Mouse (Mus musculus) neural tube, embryonic 15.5 days (tissue): ENCODE measurements around the gene Zfp799. TPM values are rescaled to one million over a fixed set of nuclear protein-coding genes. Genes with fewer than 3 reads are reported as not detected.
"Not testable (repeated sequence)": the region's sequence is repeated elsewhere in the genome, so short reads cannot be mapped to it uniquely, and the experiment has no call there.

ENCODE experiments used
- ATAC-seq: fragments of 200-750 bp; cut with Nextera tagmentation; 2 replicates; pipeline ENCODE4 v1.8.0; 2017; ENCODE audit warnings: mild to moderate bottlenecking, moderate TSS enrichment, moderate library complexity; ENCODE audit not compliant: low FRiP score
- H3K27ac ChIP-seq: fragments of 300-500 bp; sonication (generic); replicated peaks from 2 replicates; pipeline ENCODE4 v1.5.1; 2015; ENCODE audit warnings: mild to moderate bottlenecking, inconsistent platforms
- H3K27me3 ChIP-seq: fragments of 300-500 bp; sonication (generic); replicated peaks from 2 replicates; pipeline ENCODE4 v1.6.1; 2015; ENCODE audit warnings: inconsistent platforms
- H3K36me3 ChIP-seq: fragments of 300-500 bp; sonication (generic); 2 replicates; pipeline ENCODE4 v1.6.1; 2015; ENCODE audit warnings: inconsistent platforms
- H3K4me1 ChIP-seq: fragments of 300-500 bp; sonication (generic); 2 replicates; pipeline ENCODE4 v1.6.1; 2015; ENCODE audit warnings: inconsistent platforms
- H3K4me2 ChIP-seq: fragments of 300-500 bp; sonication (generic); 2 replicates; pipeline ENCODE4 v1.6.1; 2015; ENCODE audit warnings: inconsistent platforms, mild to moderate bottlenecking, moderate library complexity
- H3K4me3 ChIP-seq: fragments of 300-500 bp; sonication (generic); replicated peaks from 2 replicates; pipeline ENCODE4 v1.5.1; 2015; ENCODE audit warnings: mild to moderate bottlenecking, inconsistent platforms
- H3K9ac ChIP-seq: fragments of 300-500 bp; sonication (generic); replicated peaks from 2 replicates; pipeline ENCODE4 v1.6.1; 2015; ENCODE audit warnings: mild to moderate bottlenecking, inconsistent platforms
- H3K9me3 ChIP-seq: fragments of 300-500 bp; sonication (generic); replicated peaks from 2 replicates; pipeline ENCODE4 v1.6.1; 2016; ENCODE audit warnings: inconsistent platforms
- WGBS: fragments of 180-500 bp; shearing (Covaris S2); methylation state at CpG from one replicate; pipeline ENCODE4 v1.1.7; 2015; ENCODE audit warnings: mixed read lengths; 5-methylcytosine and 5-hydroxymethylcytosine counted together
- polyA plus RNA-seq: library from polyadenylated mRNA; unstranded; fragments of >200 nt; fragmentation: Nextera tagmentation; extraction: Ambion mirVana; gene quantifications from 2 replicates; pipeline ENCODE4 v1.2.1, GENCODE M21; 2015

Zfp799 gene
- 16.4 and 18.0 TPM in 2 replicates for polyA plus RNA-seq

- H3K36me3 ChIP-seq = peaks cover 23% of the 10 kb centered on the region
- peak within 1 kb of the TSS; percentile 86 for H3K27ac ChIP-seq
- 1% methylated on average over 35 of the region's 35 CpGs for WGBS
- no peaks in the 10 kb centered on the region for H3K9me3 ChIP-seq
- ATAC-seq = peak; percentile 99
- peak within 1 kb of the TSS; percentile 84 for H3K4me3 ChIP-seq
- peak within 1 kb of the TSS; percentile 96 for H3K9ac ChIP-seq
- H3K4me2 ChIP-seq = peak within 1 kb of the TSS; percentile 69
- H3K27me3 ChIP-seq = no peaks in the 10 kb centered on the region
- peaks cover 14% of the 10 kb centered on the region for H3K4me1 ChIP-seq
Measured at GRCm38 (mm10) chr17:32829540-32830417, at the start of gene Zfp799. Zfp799 (minus strand) TSS chr17:32830261.

GRCm38 (mm10) chr17:32878773-32879172, 48.7 kb upstream of the Zfp799 start:
- H3K36me3 ChIP-seq = peaks cover 45% of the 10 kb centered on the region
- 97% methylated on average over 11 of the region's 11 CpGs for whole genome bisulfite sequencing

GRCm38 (mm10) chr17:32877471-32878171, 47.6 kb upstream of the Zfp799 start:
- no peaks in the 10 kb centered on the region; the same call in 1 of the 2 replicates for H3K9me3 ChIP-seq
- no peak for ATAC-seq
- H3K4me2 ChIP-seq = no peak overlapping the region
- H3K27ac ChIP-seq = no peak overlapping the region
- no peaks in the 10 kb centered on the region for H3K4me1 ChIP-seq
- WGBS = 18% methylated on average over 22 of the region's 22 CpGs
- no peak overlapping the region for H3K9ac ChIP-seq
- H3K36me3 ChIP-seq = peaks cover 33% of the 10 kb centered on the region
- H3K4me3 ChIP-seq = no peak overlapping the region
- 0 out of 2 replicates have a peak, but pooled peaks cover 3% of the 10 kb centered on the region for H3K27me3 ChIP-seq

More at GRCm38 (mm10) chr17:32878773-32879172, 48.7 kb upstream of the Zfp799 start:
- Histone ChIP-seq H3K4me1 (no peaks in the 10 kb centered on the region), H3K9me3 (no peaks in the 10 kb centered on the region; the same call in 1 of the 2 replicates), H3K4me2 (no peak overlapping the region), H3K4me3 (no peak overlapping the region), H3K9ac (no peak overlapping the region), H3K27me3 (0 out of 2 replicates have a peak, but pooled peaks cover 3% of the 10 kb centered on the region), H3K27ac (no peak overlapping the region)
- no peak for ATAC-seq

- Histone ChIP-seq H3K27me3 (0 out of 2 replicates have a peak, but pooled peaks cover 3% of the 10 kb centered on the region), H3K4me3 (no peak overlapping the region), H3K9ac (no peak overlapping the region), H3K27ac (no peak overlapping the region), H3K4me2 (no peak overlapping the region), H3K9me3 (no peaks in the 10 kb centered on the region), H3K4me1 (no peaks in the 10 kb centered on the region), H3K36me3 (no peaks in the 10 kb centered on the region)
- ATAC-seq = no peak
- 71% methylated on average over 5 of the region's 5 CpGs for WGBS
Measured at GRCm38 (mm10) chr17:32872696-32873095, 42.6 kb upstream of the Zfp799 start.

GRCm38 (mm10) chr17:32872091-32872490, 42.0 kb upstream of the Zfp799 start:
- Histone ChIP-seq H3K27me3 (no peaks in the 10 kb centered on the region), H3K36me3 (no peaks in the 10 kb centered on the region), H3K27ac (no peak overlapping the region), H3K4me2 (no peak overlapping the region), H3K4me3 (no peak overlapping the region), H3K4me1 (no peaks in the 10 kb centered on the region), H3K9ac (no peak overlapping the region), H3K9me3 (no peaks in the 10 kb centered on the region)
- no peak for ATAC-seq
- WGBS = 84% methylated on average over 4 of the region's 4 CpGs

- Histone ChIP-seq H3K36me3 (no peaks in the 10 kb centered on the region), H3K4me2 (no peak overlapping the region), H3K4me3 (no peak overlapping the region), H3K9me3 (no peaks in the 10 kb centered on the region), H3K9ac (no peak overlapping the region), H3K27me3 (no peaks in the 10 kb centered on the region), H3K27ac (no peak overlapping the region), H3K4me1 (no peaks in the 10 kb centered on the region)
- ATAC-seq = no peak
- 98% methylated on average over 1 of the region's 1 CpGs for WGBS
Measured at GRCm38 (mm10) chr17:32871483-32871882, 41.4 kb upstream of the Zfp799 start.

- not testable (repeated sequence) for H3K4me2 ChIP-seq, H3K9ac ChIP-seq, H3K27me3 ChIP-seq, H3K27ac ChIP-seq, H3K9me3 ChIP-seq, H3K36me3 ChIP-seq, ATAC-seq, H3K4me1 ChIP-seq, H3K4me3 ChIP-seq
- WGBS = 55% methylated on average over 5 of the region's 7 CpGs
Measured at GRCm38 (mm10) chr17:32867266-32867665, 37.2 kb upstream of the Zfp799 start.

- not testable (repeated sequence) for H3K4me3 ChIP-seq, H3K9me3 ChIP-seq, H3K36me3 ChIP-seq, ATAC-seq, H3K9ac ChIP-seq, H3K27me3 ChIP-seq, H3K4me2 ChIP-seq, H3K27ac ChIP-seq, H3K4me1 ChIP-seq
- 65% methylated on average over 4 of the region's 6 CpGs for WGBS
Measured at GRCm38 (mm10) chr17:32856713-32857112, 26.7 kb upstream of the Zfp799 start.

GRCm38 (mm10) chr17:32851581-32851980, 21.5 kb upstream of the Zfp799 start:
- no peak overlapping the region for H3K4me3 ChIP-seq
- 40% methylated on average over 7 of the region's 7 CpGs for WGBS
- no peaks in the 10 kb centered on the region for H3K4me1 ChIP-seq
- no peak overlapping the region for H3K9ac ChIP-seq
- no peaks in the 10 kb centered on the region for H3K9me3 ChIP-seq
- H3K36me3 ChIP-seq = no peaks in the 10 kb centered on the region
- no peaks in the 10 kb centered on the region for H3K27me3 ChIP-seq
- H3K27ac ChIP-seq = no peak overlapping the region
- ATAC-seq = no peak
- no peak overlapping the region for H3K4me2 ChIP-seq

- Histone ChIP-seq H3K4me3 (no peak overlapping the region), H3K27me3 (no peaks in the 10 kb centered on the region), H3K4me1 (0 out of 2 replicates have a peak, but pooled peaks cover 3% of the 10 kb centered on the region), H3K36me3 (no peaks in the 10 kb centered on the region), H3K9ac (no peak overlapping the region), H3K27ac (no peak overlapping the region), H3K4me2 (no peak overlapping the region), H3K9me3 (no peaks in the 10 kb centered on the region)
- WGBS = 24% methylated on average over 2 of the region's 2 CpGs
- ATAC-seq = no peak
Measured at GRCm38 (mm10) chr17:32841388-32841787, 11.3 kb upstream of the Zfp799 start.

GRCm38 (mm10) chr17:32839083-32839802, 9.2 kb upstream of the Zfp799 start:
- H3K9ac ChIP-seq = no peak overlapping the region
- ATAC-seq = no peak
- WGBS = 37% methylated on average over 15 of the region's 15 CpGs

More at GRCm38 (mm10) chr17:32839083-32839802, 9.2 kb upstream of the Zfp799 start:
- no peaks in the 10 kb centered on the region for H3K9me3 ChIP-seq
- no peak overlapping the region for H3K4me3 ChIP-seq
- H3K27ac ChIP-seq = no peak overlapping the region
- 0 out of 2 replicates have a peak, but pooled peaks cover 3% of the 10 kb centered on the region for H3K4me1 ChIP-seq
- H3K36me3 ChIP-seq = no peaks in the 10 kb centered on the region
- 0 out of 2 replicates have a peak overlapping the region, but pooled peaks have one; percentile 9 for H3K4me2 ChIP-seq
- H3K27me3 ChIP-seq = no peaks in the 10 kb centered on the region
